Mouse (Mus musculus): ENCODE measurements around the gene Unc13b. TPM values are rescaled to one million over a fixed set of nuclear protein-coding genes. Genes with fewer than 3 reads are reported as not detected.

The Unc13b gene
- 9.1 and 11.3 TPM in 2 replicates for polyA plus RNA-seq (2015; fragmentation: Nextera tagmentation; extraction: Ambion mirVana)

DNA sequence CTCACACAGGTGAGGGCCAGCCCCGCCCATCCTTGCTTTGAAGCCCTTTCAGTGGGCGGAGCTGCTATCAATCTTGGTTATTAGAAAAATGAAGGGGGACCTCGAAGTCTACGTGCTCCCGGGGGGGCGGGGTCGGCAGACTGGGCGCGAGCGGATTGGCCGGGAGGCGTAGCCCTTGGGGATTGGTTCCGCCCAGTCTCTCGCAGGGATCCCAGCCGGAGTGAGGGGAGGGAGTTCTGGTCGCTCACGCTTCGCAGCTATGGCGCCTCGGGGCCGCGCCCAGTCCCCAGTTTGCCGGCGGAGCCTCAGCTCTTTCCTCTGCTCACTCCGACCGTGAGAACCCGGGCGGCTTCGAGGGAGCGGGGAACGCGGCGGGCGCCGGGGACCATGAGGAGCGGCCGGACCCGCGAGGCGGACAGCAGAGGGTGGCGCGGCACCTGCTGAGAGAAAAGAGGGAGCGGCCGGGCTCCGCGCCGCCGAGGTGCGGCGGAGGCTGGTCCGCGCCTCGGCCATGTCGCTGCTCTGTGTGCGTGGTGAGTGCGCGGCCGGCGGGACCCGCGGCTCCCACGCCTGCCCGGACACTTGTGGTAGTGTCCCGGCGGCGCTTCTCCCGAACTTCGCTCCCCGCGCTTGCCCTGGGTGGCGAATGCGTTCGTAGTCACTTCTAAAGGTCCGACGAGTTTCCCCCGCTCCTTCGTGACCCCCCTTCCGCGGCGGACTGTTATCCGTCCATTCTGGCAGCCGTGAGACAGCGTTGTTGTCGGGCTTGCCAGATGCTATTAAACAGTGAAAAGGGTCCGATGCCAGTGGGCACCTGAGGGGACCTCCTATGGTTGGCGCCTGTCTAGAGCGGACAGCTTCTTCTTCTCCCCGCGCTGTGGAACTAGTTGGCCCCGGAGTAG is at the start of gene Unc13b:
Unc13b (plus strand) TSS at position 201 of the 902 bp plus-strand sequence.
- H3K36me3 ChIP-seq (ENCODE audit: control insufficient read depth, insufficient read depth): no peaks in the 10 kb centered on the region
- peak within 1 kb of the TSS; percentile 73 for H3K4me2 ChIP-seq (ENCODE audit: low read depth, low read length)
- no peaks in the 10 kb centered on the region for H3K9me3 ChIP-seq (replicated peaks; ENCODE audit: control insufficient read depth, low read length)
- no peaks in the 10 kb centered on the region for H3K27me3 ChIP-seq (ENCODE audit: control insufficient read depth, insufficient read depth, low read length)
- H3K27ac ChIP-seq (ENCODE audit: low read length): peak within 1 kb of the TSS; percentile 84
- H3K4me1 ChIP-seq (ENCODE audit: control insufficient read depth, insufficient read depth, low read length): peaks cover 12% of the 10 kb centered on the region
- H3K4me3 ChIP-seq (ENCODE audit: low read length): peak within 1 kb of the TSS; percentile 74
- peak within 1 kb of the TSS; percentile 82 for H3K9ac ChIP-seq (ENCODE audit: low read length)
- under 1% methylated on average over 86 of the region's 90 CpGs for WGBS
- peak; percentile 97 for ATAC-seq (replicated peaks; ENCODE audit: extremely low read depth, insufficient read depth, low FRiP score)

DNA sequence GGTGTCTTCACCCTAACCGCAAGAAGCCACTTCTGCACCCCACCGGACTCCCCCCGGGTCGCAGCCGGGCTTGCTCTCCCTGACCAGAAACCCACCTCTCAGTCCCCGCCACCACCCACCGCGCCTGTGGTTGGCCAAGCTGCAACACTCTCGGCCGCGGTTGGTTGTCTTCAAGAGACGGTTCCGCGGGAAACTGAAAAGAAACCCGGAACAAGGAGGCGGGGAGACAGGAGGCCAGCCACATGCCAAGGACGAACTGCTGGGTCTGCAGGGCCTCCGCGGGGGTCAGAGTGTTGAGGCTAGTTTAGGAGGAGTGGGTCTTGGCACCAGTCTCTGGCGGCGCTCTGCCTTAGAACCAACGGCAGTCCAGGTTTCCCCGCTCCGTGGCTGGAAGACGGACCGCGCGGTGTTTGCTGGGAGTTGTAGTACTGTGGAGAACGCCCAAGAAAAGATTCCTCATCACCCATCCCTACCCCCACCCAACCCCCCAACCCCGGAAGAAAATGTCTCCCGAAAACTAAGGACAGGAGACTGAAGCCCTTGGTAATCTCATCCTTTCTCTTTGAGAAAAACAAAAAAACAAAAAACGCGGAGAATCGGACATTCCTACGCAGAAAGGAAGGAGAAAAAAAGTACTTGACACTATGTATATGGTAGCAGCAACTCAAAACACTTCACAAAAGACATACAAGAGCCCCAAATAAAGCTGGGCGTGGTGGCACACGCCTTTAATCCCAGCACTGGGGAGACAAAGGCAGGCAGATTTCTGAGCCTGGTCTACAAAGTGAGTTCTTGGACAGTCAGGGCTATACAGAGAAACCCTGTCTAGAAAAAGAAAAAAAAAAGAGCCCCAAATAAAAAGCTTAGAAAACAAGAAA is 48.4 kb upstream of the Unc13b start, which contains the start of gene Fancg:
Fancg (minus strand) TSS at position 346 of the 878 bp plus-strand sequence.
- Histone ChIP-seq H3K9me3 (replicated peaks; ENCODE audit: control insufficient read depth, low read length) (no peaks in the 10 kb centered on the region), H3K9ac (ENCODE audit: low read length) (peak within 1 kb of the TSS; percentile 77), H3K27ac (ENCODE audit: low read length) (peak within 1 kb of the TSS; percentile 39; the same call in 1 of the 2 replicates), H3K36me3 (ENCODE audit: control insufficient read depth, insufficient read depth) (0 out of 2 replicates have a peak, but pooled peaks cover 3% of the 10 kb centered on the region), H3K27me3 (ENCODE audit: control insufficient read depth, insufficient read depth, low read length) (no peaks in the 10 kb centered on the region), H3K4me2 (ENCODE audit: low read depth, low read length) (peak within 1 kb of the TSS; percentile 66), H3K4me1 (ENCODE audit: control insufficient read depth, insufficient read depth, low read length) (peaks cover 8% of the 10 kb centered on the region), H3K4me3 (ENCODE audit: low read length) (peak within 1 kb of the TSS; percentile 88)
- WGBS: under 1% methylated on average over 37 of the region's 37 CpGs
- ATAC-seq (replicated peaks; ENCODE audit: extremely low read depth, insufficient read depth, low FRiP score): peak; percentile 89

DNA sequence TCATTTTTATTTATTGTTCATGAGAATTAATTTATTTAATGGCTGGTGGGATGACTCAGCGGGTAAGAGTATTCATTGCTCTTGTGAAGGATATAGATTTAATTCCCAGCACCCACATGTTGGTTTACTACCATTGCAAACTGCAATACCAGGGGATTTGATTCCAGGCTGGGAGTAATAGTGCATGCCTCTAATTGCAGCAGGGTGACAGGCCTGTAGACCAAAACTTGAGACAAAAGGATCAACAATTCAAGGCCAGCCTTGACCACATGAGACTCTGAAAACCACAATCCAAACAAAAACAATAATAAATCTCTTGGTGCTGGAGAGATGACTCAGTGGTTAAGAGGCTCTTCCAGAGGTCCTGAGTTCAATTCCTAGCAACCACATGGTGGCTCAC is 46.7 kb upstream of the Unc13b start:
- H3K36me3 ChIP-seq (ENCODE audit: control insufficient read depth, insufficient read depth): 0 out of 2 replicates have a peak, but pooled peaks cover under 1% of the 10 kb centered on the region
- no peak overlapping the region for H3K4me3 ChIP-seq (ENCODE audit: low read length)
- no peaks in the 10 kb centered on the region for H3K27me3 ChIP-seq (ENCODE audit: control insufficient read depth, insufficient read depth, low read length)
- WGBS: 98% methylated on average over 1 of the region's 1 CpGs
- peaks cover 8% of the 10 kb centered on the region for H3K4me1 ChIP-seq (ENCODE audit: control insufficient read depth, insufficient read depth, low read length)
- no peak for ATAC-seq (replicated peaks; ENCODE audit: extremely low read depth, insufficient read depth, low FRiP score)
- H3K27ac ChIP-seq (ENCODE audit: low read length): no peak overlapping the region
- H3K9ac ChIP-seq (ENCODE audit: low read length): no peak overlapping the region
- no peak overlapping the region for H3K4me2 ChIP-seq (ENCODE audit: low read depth, low read length)
- no peaks in the 10 kb centered on the region for H3K9me3 ChIP-seq (replicated peaks; ENCODE audit: control insufficient read depth, low read length)

DNA sequence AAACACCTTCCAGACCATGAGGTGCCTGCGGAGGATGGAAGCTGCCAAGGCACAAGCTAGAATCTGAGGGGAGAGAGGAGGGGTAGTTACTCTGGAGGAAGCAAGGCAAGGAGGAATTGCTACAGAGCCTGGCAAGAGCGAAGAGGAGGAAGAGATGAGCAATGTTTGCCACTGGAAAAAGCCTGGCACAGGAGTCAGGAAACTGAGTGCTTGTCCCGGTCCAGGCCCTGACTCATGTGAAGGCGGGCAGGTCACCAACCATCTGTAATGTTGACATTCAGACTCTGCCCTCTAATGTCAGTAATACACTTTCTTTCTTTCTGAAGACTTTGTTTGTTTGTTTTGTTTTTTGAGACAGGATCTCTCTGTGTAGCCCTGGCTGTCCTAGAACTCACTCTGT is 40.6 kb upstream of the Unc13b start:
- peaks cover 34% of the 10 kb centered on the region for H3K36me3 ChIP-seq (ENCODE audit: control insufficient read depth, insufficient read depth)
- WGBS: 86% methylated on average over 4 of the region's 4 CpGs
- no peak for ATAC-seq (replicated peaks; ENCODE audit: extremely low read depth, insufficient read depth, low FRiP score)

DNA sequence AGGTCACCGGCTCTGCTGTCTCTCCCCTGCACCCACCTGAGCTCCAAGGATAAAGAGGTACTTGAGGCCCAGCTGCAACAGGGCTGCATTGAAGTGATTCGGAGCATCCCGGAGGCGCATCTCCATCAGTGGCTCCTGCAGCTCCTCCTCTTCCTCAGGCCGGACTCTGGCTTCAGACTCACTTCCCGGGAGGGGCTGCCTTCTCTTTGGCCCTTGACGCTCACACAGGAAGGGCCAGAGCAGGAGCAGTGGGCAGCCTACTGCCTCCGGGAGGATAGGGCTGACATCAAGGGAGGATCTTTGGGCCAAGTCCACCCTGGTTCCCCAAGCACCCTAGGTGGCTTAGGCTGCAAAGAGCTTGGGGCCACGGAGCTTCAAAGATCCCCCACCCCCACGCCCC is 39.6 kb upstream of the Unc13b start:
- no peaks in the 10 kb centered on the region for H3K4me1 ChIP-seq (ENCODE audit: control insufficient read depth, insufficient read depth, low read length)
- WGBS: 91% methylated on average over 10 of the region's 10 CpGs
- H3K36me3 ChIP-seq (ENCODE audit: control insufficient read depth, insufficient read depth): peaks cover 38% of the 10 kb centered on the region
- no peak overlapping the region for H3K27ac ChIP-seq (ENCODE audit: low read length)
- no peak overlapping the region for H3K9ac ChIP-seq (ENCODE audit: low read length)
- ATAC-seq (replicated peaks; ENCODE audit: extremely low read depth, insufficient read depth, low FRiP score): no peak
- no peaks in the 10 kb centered on the region for H3K9me3 ChIP-seq (replicated peaks; ENCODE audit: control insufficient read depth, low read length)
- H3K4me3 ChIP-seq (ENCODE audit: low read length): no peak overlapping the region
- H3K27me3 ChIP-seq (ENCODE audit: control insufficient read depth, insufficient read depth, low read length): no peaks in the 10 kb centered on the region
- no peak overlapping the region for H3K4me2 ChIP-seq (ENCODE audit: low read depth, low read length)

More for the DNA sequence above, 40.6 kb upstream of the Unc13b start:
- no peaks in the 10 kb centered on the region for H3K9me3 ChIP-seq (replicated peaks; ENCODE audit: control insufficient read depth, low read length)
- no peaks in the 10 kb centered on the region for H3K4me1 ChIP-seq (ENCODE audit: control insufficient read depth, insufficient read depth, low read length)
- H3K4me3 ChIP-seq (ENCODE audit: low read length): no peak overlapping the region
- no peak overlapping the region for H3K9ac ChIP-seq (ENCODE audit: low read length)
- no peak overlapping the region for H3K4me2 ChIP-seq (ENCODE audit: low read depth, low read length)
- H3K27me3 ChIP-seq (ENCODE audit: control insufficient read depth, insufficient read depth, low read length): no peaks in the 10 kb centered on the region
- H3K27ac ChIP-seq (ENCODE audit: low read length): no peak overlapping the region

DNA sequence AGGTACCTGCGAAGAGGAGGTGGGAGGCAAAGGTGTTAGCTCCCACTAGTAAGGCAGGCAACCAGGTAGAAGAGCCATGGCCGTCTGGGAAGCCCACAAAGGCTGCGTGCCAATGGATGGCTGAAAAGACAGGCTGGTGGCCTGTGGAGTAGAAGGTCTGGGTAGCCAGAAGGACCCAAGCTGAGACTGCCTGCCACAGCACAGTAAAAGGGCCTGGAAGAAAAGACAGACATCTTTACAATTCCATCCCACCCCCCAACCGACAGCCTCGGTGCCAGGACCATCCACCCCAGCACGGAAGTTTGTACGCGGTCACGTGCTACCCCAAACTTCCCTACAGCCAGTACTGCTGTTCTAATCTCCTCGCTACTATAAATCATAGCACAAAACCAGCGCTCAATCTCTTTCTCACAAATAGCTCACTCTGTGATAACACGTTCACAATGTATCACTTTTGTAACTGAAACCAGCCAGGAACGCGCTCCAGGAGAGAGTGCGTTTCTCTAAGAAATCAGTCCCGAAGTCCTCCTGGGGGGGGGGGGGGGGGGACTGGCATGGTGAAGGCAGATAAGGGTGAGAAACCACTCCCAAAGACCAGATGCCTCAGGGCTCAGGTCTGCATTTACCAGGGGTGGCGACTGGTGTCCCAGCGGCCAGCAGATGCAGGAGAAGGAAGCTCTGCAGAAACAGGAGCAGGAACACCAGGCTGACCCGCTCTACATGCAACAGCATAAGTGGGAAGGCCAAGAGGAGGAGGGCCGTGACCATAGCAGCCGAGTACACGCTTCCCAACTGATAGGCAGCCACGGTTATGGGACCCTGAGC is 38.9 kb upstream of the Unc13b start:
- no peak overlapping the region for H3K27ac ChIP-seq (ENCODE audit: low read length)
- 88% methylated on average over 23 of the region's 23 CpGs for WGBS
- H3K9me3 ChIP-seq (replicated peaks; ENCODE audit: control insufficient read depth, low read length): no peaks in the 10 kb centered on the region
- no peak overlapping the region for H3K4me3 ChIP-seq (ENCODE audit: low read length)
- H3K36me3 ChIP-seq (ENCODE audit: control insufficient read depth, insufficient read depth): peaks cover 38% of the 10 kb centered on the region
- peaks cover 6% of the 10 kb centered on the region for H3K4me1 ChIP-seq (ENCODE audit: control insufficient read depth, insufficient read depth, low read length)
- H3K4me2 ChIP-seq (ENCODE audit: low read depth, low read length): no peak overlapping the region
- ATAC-seq (replicated peaks; ENCODE audit: extremely low read depth, insufficient read depth, low FRiP score): no peak
- no peak overlapping the region for H3K9ac ChIP-seq (ENCODE audit: low read length)
- no peaks in the 10 kb centered on the region for H3K27me3 ChIP-seq (ENCODE audit: control insufficient read depth, insufficient read depth, low read length)

- H3K4me3 ChIP-seq (ENCODE audit: low read length): no peak overlapping the region
- H3K4me2 ChIP-seq (ENCODE audit: low read depth, low read length): no peak overlapping the region
- no peak overlapping the region for H3K27ac ChIP-seq (ENCODE audit: low read length)
- H3K9ac ChIP-seq (ENCODE audit: low read length): no peak overlapping the region
- WGBS: 89% methylated on average over 16 of the region's 16 CpGs
- H3K36me3 ChIP-seq (ENCODE audit: control insufficient read depth, insufficient read depth): peaks cover 38% of the 10 kb centered on the region
- no peak for ATAC-seq (replicated peaks; ENCODE audit: extremely low read depth, insufficient read depth, low FRiP score)
- no peaks in the 10 kb centered on the region for H3K9me3 ChIP-seq (replicated peaks; ENCODE audit: control insufficient read depth, low read length)
- peaks cover 9% of the 10 kb centered on the region for H3K4me1 ChIP-seq (ENCODE audit: control insufficient read depth, insufficient read depth, low read length)
- no peaks in the 10 kb centered on the region for H3K27me3 ChIP-seq (ENCODE audit: control insufficient read depth, insufficient read depth, low read length)
These were observed 37.9 kb upstream of the Unc13b start for GRCm38 (mm10) chr4:43020876-43021275.

DNA sequence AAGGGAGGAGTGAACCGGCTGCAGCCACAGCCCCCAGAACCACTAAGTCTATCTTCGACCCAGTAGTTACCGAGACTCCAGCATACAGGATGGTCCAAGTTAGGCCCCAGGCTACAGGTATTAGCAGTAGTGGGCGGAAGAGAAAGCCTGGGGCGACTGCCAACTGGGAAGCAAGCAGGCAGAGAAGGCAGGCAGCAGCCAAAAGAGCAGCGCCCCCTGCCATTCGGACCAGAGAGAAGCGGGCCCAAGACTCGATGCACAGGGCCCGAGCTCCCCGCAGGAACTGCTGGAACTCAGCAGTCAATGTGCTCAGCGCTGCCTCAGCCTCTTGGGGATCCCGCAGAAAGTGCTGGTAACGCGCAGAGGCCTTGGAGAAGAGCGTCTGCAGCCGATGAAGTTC is 37.4 kb upstream of the Unc13b start:
- Histone ChIP-seq H3K4me2 (ENCODE audit: low read depth, low read length) (no peak overlapping the region), H3K36me3 (ENCODE audit: control insufficient read depth, insufficient read depth) (peaks cover 38% of the 10 kb centered on the region), H3K4me1 (ENCODE audit: control insufficient read depth, insufficient read depth, low read length) (peaks cover 9% of the 10 kb centered on the region), H3K9me3 (replicated peaks; ENCODE audit: control insufficient read depth, low read length) (no peaks in the 10 kb centered on the region), H3K27ac (ENCODE audit: low read length) (no peak overlapping the region), H3K9ac (ENCODE audit: low read length) (no peak overlapping the region), H3K27me3 (ENCODE audit: control insufficient read depth, insufficient read depth, low read length) (no peaks in the 10 kb centered on the region), H3K4me3 (ENCODE audit: low read length) (no peak overlapping the region)
- ATAC-seq (replicated peaks; ENCODE audit: extremely low read depth, insufficient read depth, low FRiP score): no peak
- 80% methylated on average over 17 of the region's 17 CpGs for WGBS

Data from heart, embryonic 16.5 days (tissue).